Mouse (Mus musculus) yolk sac, embryonic 10.5 days (tissue): ENCODE data around the gene Serpinb3a.
"Not testable (repeated sequence)": the region's sequence is repeated elsewhere in the genome, so short reads cannot be mapped to it uniquely, and the experiment has no call there.

ENCODE experiments used
- DNase-seq: peaks from one replicate; pipeline ENCODE4 v3.0.0-alpha.2; 2017; ENCODE audit warnings: low spot score

Gene Serpinb3a

GRCm38 (mm10) chr1:107052203-107052602 is at the start of gene Serpinb3a:
TSS of gene Serpinb3a (minus strand) at chr1:107052303.
- DNase-seq, result no peak

- DNase-seq, result no peak
Measured at GRCm38 (mm10) chr1:107098417-107098816, 46.3 kb upstream of the Serpinb3a start.

GRCm38 (mm10) chr1:107083406-107083805 is 31.3 kb upstream of the Serpinb3a start, which contains the start of gene Serpinb3d:
TSS of gene Serpinb3d (minus strand) at chr1:107083506.
- no peak for DNase-seq

GRCm38 (mm10) chr1:107034236-107034635 is 17.9 kb downstream of the Serpinb3a start:
- not testable (repeated sequence) for DNase-seq

- no peak for DNase-seq
Measured at GRCm38 (mm10) chr1:107025886-107026285, 26.2 kb downstream of the Serpinb3a start.

GRCm38 (mm10) chr1:107015210-107015609 is 36.9 kb downstream of the Serpinb3a start:
- no peak for DNase-seq

GRCm38 (mm10) chr1:107014530-107014929 is 37.6 kb downstream of the Serpinb3a start:
- DNase-seq, result no peak

- DNase-seq, result no peak
Measured at GRCm38 (mm10) chr1:107006316-107006715, 45.8 kb downstream of the Serpinb3a start.

- DNase-seq, result no peak
Measured at GRCm38 (mm10) chr1:107001754-107002153, 50.3 kb downstream of the Serpinb3a start.

GRCm38 (mm10) chr1:107000424-107000823 is 51.7 kb downstream of the Serpinb3a start:
- no peak for DNase-seq
